Mouse (Mus musculus): ENCODE measurements around the gene Numa1. TPM values are rescaled to one million over a fixed set of nuclear protein-coding genes. Genes with fewer than 3 reads are reported as not detected.

Gene Numa1
- polyA plus RNA-seq, 1 experiment from 2014 or later, result 66.3 TPM

DNA sequence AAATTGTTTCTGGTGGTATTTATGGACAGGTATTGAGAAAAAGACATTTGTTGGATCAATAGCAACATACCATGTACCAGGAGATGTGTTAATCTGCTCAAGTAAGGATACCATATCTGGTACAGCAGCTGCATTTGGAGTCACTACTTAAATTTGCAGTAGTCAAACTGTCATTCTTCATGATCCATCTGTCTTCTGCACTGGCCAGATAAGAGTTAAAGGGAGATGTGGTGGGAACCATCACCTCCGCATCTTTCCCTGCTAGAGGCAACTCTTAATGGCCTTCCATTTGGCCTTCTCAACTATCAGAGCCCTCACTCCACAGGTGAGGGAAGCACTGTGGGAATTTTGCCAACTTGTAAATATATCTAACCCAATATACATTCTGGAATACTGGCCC lies 72.6 kb downstream of the Numa1 start:
- no peaks in the 10 kb centered on the region for H3K9me3 ChIP-seq (ENCODE audit: control insufficient read depth, low read length)
- peaks cover 17% of the 10 kb centered on the region for H3K4me1 ChIP-seq (replicated peaks; ENCODE audit: control insufficient read depth, insufficient read depth, low read length)
- DNase-seq (ENCODE audit: low spot score), result no peak
- no peak overlapping the region for H3K9ac ChIP-seq (ENCODE audit: low read depth, low read length)
- H3K4me2 ChIP-seq, result peak overlapping the region; percentile 25; the same call in 1 of the 2 replicates
- 36% methylated on average over 1 of the region's 1 CpGs for WGBS
- H3K4me3 ChIP-seq (ENCODE audit: low read depth, low read length), result no peak overlapping the region
- ATAC-seq (replicated peaks; ENCODE audit: low FRiP score), result peak; percentile 89
- H3K27ac ChIP-seq (ENCODE audit: low read depth, low read length), result peak overlapping the region; percentile 65; the same call in 1 of the 2 replicates
- peaks cover 62% of the 10 kb centered on the region for H3K36me3 ChIP-seq (ENCODE audit: control insufficient read depth, insufficient read depth, low read length)
- no peaks in the 10 kb centered on the region for H3K27me3 ChIP-seq (replicated peaks; ENCODE audit: control insufficient read depth, insufficient read depth, low read length)

DNA sequence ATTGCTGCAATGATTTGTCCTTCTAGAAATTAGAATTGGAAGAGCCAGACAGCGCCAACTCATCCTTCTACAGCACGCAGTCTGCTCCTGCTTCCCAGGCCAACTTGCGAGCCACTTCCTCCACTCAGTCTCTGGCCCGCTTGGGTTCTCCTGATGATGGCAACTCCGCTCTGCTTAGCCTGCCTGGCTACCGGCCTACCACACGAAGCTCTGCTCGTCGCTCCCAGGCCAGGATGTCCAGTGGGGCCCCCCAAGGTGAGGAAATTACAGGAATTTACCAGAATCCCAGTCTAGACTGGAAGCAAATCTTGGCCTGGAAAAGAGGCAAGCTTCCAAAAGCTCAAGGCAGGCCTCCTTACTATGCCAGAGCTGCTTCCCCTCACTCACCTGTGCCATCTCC lies 77.9 kb downstream of the Numa1 start:
- Histone ChIP-seq H3K4me2 (no peak overlapping the region), H3K27ac (ENCODE audit: low read depth, low read length) (no peak overlapping the region), H3K9me3 (ENCODE audit: control insufficient read depth, low read length) (no peaks in the 10 kb centered on the region), H3K9ac (ENCODE audit: low read depth, low read length) (no peak overlapping the region), H3K4me1 (replicated peaks; ENCODE audit: control insufficient read depth, insufficient read depth, low read length) (peaks cover 8% of the 10 kb centered on the region), H3K36me3 (ENCODE audit: control insufficient read depth, insufficient read depth, low read length) (peaks cover 80% of the 10 kb centered on the region), H3K4me3 (ENCODE audit: low read depth, low read length) (no peak overlapping the region), H3K27me3 (replicated peaks; ENCODE audit: control insufficient read depth, insufficient read depth, low read length) (no peaks in the 10 kb centered on the region)
- WGBS, result 92% methylated on average over 9 of the region's 9 CpGs
- no peak for DNase-seq (ENCODE audit: low spot score)
- no peak for ATAC-seq (replicated peaks; ENCODE audit: low FRiP score)

DNA sequence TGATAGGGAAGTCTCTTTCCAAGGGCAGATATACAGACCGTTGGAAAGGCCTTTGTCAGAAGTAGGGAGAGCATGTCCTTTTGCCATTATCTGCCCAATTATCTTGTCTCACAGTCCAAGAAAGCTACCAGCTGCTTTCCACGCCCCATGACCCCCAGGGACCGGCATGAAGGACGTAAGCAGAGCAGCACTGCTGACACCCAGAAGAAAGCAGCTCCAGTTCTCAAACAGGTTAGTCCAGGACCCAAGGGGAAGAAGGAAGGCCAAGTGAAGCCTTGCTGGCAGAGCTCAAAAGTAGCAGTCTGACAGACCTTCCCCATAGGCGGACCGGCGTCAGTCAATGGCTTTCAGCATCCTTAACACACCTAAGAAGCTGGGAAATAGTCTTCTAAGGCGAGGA lies 79.5 kb downstream of the Numa1 start:
- no peak for DNase-seq (ENCODE audit: low spot score)
- Histone ChIP-seq H3K9ac (ENCODE audit: low read depth, low read length) (no peak overlapping the region), H3K4me2 (no peak overlapping the region), H3K9me3 (ENCODE audit: control insufficient read depth, low read length) (no peaks in the 10 kb centered on the region), H3K27ac (ENCODE audit: low read depth, low read length) (no peak overlapping the region), H3K27me3 (replicated peaks; ENCODE audit: control insufficient read depth, insufficient read depth, low read length) (no peaks in the 10 kb centered on the region), H3K36me3 (ENCODE audit: control insufficient read depth, insufficient read depth, low read length) (peaks cover 78% of the 10 kb centered on the region), H3K4me1 (replicated peaks; ENCODE audit: control insufficient read depth, insufficient read depth, low read length) (peaks cover 6% of the 10 kb centered on the region; the same call in 1 of the 2 replicates), H3K4me3 (ENCODE audit: low read depth, low read length) (no peak overlapping the region)
- 93% methylated on average over 8 of the region's 8 CpGs for WGBS
- no peak for ATAC-seq (replicated peaks; ENCODE audit: low FRiP score)

DNA sequence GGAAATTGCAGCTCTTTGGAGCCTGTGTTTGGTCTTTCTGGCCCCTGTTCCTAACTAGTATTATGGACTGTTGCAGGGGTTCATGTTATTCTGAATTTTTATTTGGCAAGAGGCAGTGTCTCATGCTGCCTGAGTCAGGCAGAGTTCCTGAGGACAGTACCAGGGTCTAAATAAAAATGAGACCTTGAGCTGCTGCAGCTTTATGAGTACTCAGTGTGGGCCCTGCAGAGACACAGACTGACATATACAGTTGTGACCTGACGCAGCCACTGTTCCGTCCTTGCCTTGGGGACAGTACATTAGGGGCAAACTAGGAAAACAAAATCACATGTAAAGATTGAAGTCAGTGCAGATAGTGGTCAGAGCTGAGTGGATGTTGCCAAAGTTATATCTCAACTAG lies 81.1 kb downstream of the Numa1 start:
- H3K36me3 ChIP-seq (ENCODE audit: control insufficient read depth, insufficient read depth, low read length), result peaks cover 71% of the 10 kb centered on the region
- DNase-seq (ENCODE audit: low spot score), result no peak
- no peak overlapping the region for H3K9ac ChIP-seq (ENCODE audit: low read depth, low read length)
- no peak overlapping the region for H3K4me3 ChIP-seq (ENCODE audit: low read depth, low read length)
- WGBS, result 89% methylated on average over 2 of the region's 2 CpGs
- H3K27me3 ChIP-seq (replicated peaks; ENCODE audit: control insufficient read depth, insufficient read depth, low read length), result no peaks in the 10 kb centered on the region
- H3K4me1 ChIP-seq (replicated peaks; ENCODE audit: control insufficient read depth, insufficient read depth, low read length), result 0 out of 2 replicates have a peak, but pooled peaks cover 2% of the 10 kb centered on the region
- no peak for ATAC-seq (replicated peaks; ENCODE audit: low FRiP score)
- H3K4me2 ChIP-seq, result no peak overlapping the region
- H3K27ac ChIP-seq (ENCODE audit: low read depth, low read length), result no peak overlapping the region
- H3K9me3 ChIP-seq (ENCODE audit: control insufficient read depth, low read length), result no peaks in the 10 kb centered on the region

DNA sequence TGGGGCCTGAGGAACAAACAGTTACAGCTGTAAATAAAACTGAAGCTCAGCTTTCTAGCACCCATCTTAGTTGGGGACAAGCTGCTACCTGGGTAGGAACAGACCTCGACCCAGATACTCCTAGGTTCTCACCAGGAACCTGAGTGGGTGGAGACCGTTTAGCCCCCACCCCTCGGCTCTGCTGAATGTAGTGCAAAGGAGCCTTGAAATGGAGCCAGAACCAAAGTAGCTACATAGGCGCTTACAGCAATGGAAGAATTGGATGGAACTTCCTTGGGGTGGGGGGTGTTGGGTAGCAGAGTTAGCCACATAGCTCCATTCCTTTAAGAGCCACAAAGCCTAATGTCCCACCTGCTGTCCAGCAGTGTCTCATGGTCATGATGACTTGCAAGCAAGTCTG lies 83.0 kb downstream of the Numa1 start:
- H3K27me3 ChIP-seq (replicated peaks; ENCODE audit: control insufficient read depth, insufficient read depth, low read length), result no peaks in the 10 kb centered on the region
- no peak overlapping the region for H3K9ac ChIP-seq (ENCODE audit: low read depth, low read length)
- DNase-seq (ENCODE audit: low spot score), result no peak
- WGBS, result 87% methylated on average over 4 of the region's 4 CpGs
- peaks cover 53% of the 10 kb centered on the region for H3K36me3 ChIP-seq (ENCODE audit: control insufficient read depth, insufficient read depth, low read length)
- no peak overlapping the region for H3K4me3 ChIP-seq (ENCODE audit: low read depth, low read length)
- no peaks in the 10 kb centered on the region for H3K4me1 ChIP-seq (replicated peaks; ENCODE audit: control insufficient read depth, insufficient read depth, low read length)
- ATAC-seq (replicated peaks; ENCODE audit: low FRiP score), result no peak
- no peaks in the 10 kb centered on the region for H3K9me3 ChIP-seq (ENCODE audit: control insufficient read depth, low read length)
- no peak overlapping the region for H3K4me2 ChIP-seq
- no peak overlapping the region for H3K27ac ChIP-seq (ENCODE audit: low read depth, low read length)

DNA sequence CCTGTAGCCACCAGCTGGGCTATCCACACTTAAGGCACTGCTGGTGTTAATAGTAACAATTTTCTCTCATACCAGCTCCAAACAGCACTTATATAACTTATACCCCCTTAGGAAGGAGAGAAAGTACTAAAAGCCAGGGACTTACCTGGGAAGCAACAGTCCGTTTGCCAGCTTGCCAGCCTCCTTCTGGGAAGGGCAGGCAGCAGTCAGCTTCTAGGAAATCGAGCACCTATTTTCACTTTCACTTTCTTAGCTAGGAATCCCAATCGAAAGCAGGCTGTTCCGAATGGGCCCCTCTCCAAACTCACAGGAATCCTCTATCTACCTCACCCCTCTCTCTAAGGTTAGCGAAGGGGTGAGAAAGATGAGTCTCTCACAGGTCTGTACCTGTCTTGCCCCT lies 83.5 kb downstream of the Numa1 start:
- Histone ChIP-seq H3K4me2 (no peak overlapping the region), H3K4me3 (ENCODE audit: low read depth, low read length) (no peak overlapping the region), H3K9me3 (ENCODE audit: control insufficient read depth, low read length) (no peaks in the 10 kb centered on the region), H3K4me1 (replicated peaks; ENCODE audit: control insufficient read depth, insufficient read depth, low read length) (no peaks in the 10 kb centered on the region), H3K9ac (ENCODE audit: low read depth, low read length) (no peak overlapping the region), H3K27ac (ENCODE audit: low read depth, low read length) (no peak overlapping the region), H3K36me3 (ENCODE audit: control insufficient read depth, insufficient read depth, low read length) (peaks cover 48% of the 10 kb centered on the region), H3K27me3 (replicated peaks; ENCODE audit: control insufficient read depth, insufficient read depth, low read length) (no peaks in the 10 kb centered on the region)
- DNase-seq (ENCODE audit: low spot score) (no peak), ATAC-seq (replicated peaks; ENCODE audit: low FRiP score) (no peak)
- 82% methylated on average over 5 of the region's 5 CpGs for whole genome bisulfite sequencing

DNA sequence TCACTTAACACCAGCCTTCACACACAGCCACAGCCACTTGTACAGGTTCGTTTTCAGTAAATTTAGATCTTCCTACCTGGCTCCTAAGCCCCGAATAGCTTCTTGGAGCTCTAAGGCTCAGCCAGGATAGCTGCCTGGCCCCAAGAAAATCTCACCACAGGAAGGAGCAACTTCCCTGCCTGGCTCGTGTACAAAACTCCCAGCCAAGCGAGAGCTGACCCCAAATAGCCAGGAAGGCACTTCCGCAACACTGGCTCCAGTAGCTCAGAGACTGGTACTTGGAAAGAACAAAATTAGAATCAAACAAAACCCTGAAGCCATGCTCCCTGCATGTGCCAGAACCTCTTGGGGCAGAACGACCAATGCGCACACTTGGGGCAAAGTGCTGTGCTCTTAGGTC lies 84.1 kb downstream of the Numa1 start:
- no peaks in the 10 kb centered on the region for H3K27me3 ChIP-seq (replicated peaks; ENCODE audit: control insufficient read depth, insufficient read depth, low read length)
- peaks cover 47% of the 10 kb centered on the region for H3K36me3 ChIP-seq (ENCODE audit: control insufficient read depth, insufficient read depth, low read length)
- DNase-seq (ENCODE audit: low spot score) (peak; percentile 26), ATAC-seq (replicated peaks; ENCODE audit: low FRiP score) (no peak)
- H3K9me3 ChIP-seq (ENCODE audit: control insufficient read depth, low read length), result no peaks in the 10 kb centered on the region
- 79% methylated on average over 7 of the region's 7 CpGs for WGBS
- no peak overlapping the region for H3K4me3 ChIP-seq (ENCODE audit: low read depth, low read length)
- no peak overlapping the region for H3K9ac ChIP-seq (ENCODE audit: low read depth, low read length)
- H3K4me2 ChIP-seq, result no peak overlapping the region
- H3K4me1 ChIP-seq (replicated peaks; ENCODE audit: control insufficient read depth, insufficient read depth, low read length), result no peaks in the 10 kb centered on the region
- no peak overlapping the region for H3K27ac ChIP-seq (ENCODE audit: low read depth, low read length)

DNA sequence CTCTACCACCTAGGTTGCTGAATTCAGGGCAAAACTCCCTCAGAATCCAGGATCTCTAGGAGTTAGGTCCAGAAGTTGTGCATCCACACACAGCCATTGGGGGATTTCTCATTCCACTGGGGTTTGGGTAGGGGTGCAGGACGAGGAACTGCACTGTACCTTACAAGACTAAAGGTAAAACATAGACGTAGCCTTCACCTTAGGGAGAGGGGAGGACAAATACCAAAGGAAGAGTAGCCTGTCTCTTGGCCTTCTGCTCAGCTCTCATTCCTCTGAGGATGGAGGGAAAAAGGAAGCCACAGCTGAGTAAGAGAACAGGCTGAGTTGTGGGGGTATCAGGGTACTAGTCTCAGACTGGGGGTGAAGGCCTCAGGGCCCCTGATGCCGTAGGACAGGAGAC lies 84.7 kb downstream of the Numa1 start, which contains the start of gene Il18bp:
Gene Il18bp (minus strand): TSS at position 101 of the 400 bp plus-strand sequence.
- Histone ChIP-seq H3K27ac (ENCODE audit: low read depth, low read length) (no peak within 1 kb of the TSS), H3K4me1 (replicated peaks; ENCODE audit: control insufficient read depth, insufficient read depth, low read length) (no peaks in the 10 kb centered on the region), H3K27me3 (replicated peaks; ENCODE audit: control insufficient read depth, insufficient read depth, low read length) (no peaks in the 10 kb centered on the region), H3K9me3 (ENCODE audit: control insufficient read depth, low read length) (no peaks in the 10 kb centered on the region), H3K36me3 (ENCODE audit: control insufficient read depth, insufficient read depth, low read length) (peaks cover 46% of the 10 kb centered on the region), H3K4me2 (no peak within 1 kb of the TSS), H3K4me3 (ENCODE audit: low read depth, low read length) (no peak within 1 kb of the TSS), H3K9ac (ENCODE audit: low read depth, low read length) (no peak within 1 kb of the TSS)
- 85% methylated on average over 3 of the region's 3 CpGs for WGBS
- DNase-seq (ENCODE audit: low spot score) (peak; percentile 15), ATAC-seq (replicated peaks; ENCODE audit: low FRiP score) (no peak)

DNA sequence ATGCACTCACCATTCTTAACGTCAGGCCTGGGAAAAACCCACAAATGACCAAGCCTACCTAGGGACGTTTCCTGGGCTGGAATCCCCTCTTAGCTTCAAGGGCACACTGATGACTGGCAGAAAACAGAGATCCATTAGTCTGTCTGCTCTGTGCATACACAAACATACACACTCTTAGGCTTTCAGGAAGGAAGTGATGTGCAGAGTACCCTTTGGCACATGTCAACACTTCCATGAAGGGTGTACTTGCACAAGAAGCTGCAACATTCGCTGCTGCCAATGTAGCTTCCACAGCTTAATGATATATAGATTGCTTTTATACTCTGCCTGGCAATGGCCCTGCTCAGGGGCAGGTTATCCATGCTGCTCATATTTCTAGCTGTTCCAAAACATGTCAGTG lies 85.5 kb downstream of the Numa1 start:
- Histone ChIP-seq H3K27me3 (replicated peaks; ENCODE audit: control insufficient read depth, insufficient read depth, low read length) (no peaks in the 10 kb centered on the region), H3K9ac (ENCODE audit: low read depth, low read length) (no peak overlapping the region), H3K4me1 (replicated peaks; ENCODE audit: control insufficient read depth, insufficient read depth, low read length) (no peaks in the 10 kb centered on the region), H3K4me2 (no peak overlapping the region), H3K4me3 (ENCODE audit: low read depth, low read length) (no peak overlapping the region), H3K36me3 (ENCODE audit: control insufficient read depth, insufficient read depth, low read length) (peaks cover 42% of the 10 kb centered on the region), H3K27ac (ENCODE audit: low read depth, low read length) (no peak overlapping the region), H3K9me3 (ENCODE audit: control insufficient read depth, low read length) (no peaks in the 10 kb centered on the region)
- DNase-seq (ENCODE audit: low spot score) (peak; percentile 25), ATAC-seq (replicated peaks; ENCODE audit: low FRiP score) (no peak)
- WGBS, result 79% methylated on average over 3 of the region's 3 CpGs
